Mouse (Mus musculus): ENCODE measurements at regions not wholly inside any gene's neighbourhood (a gene's known extent, or its start where the extent isn't known, plus 50 kb on each side); places are given as distances from the start of the nearest gene placed in this dataset.

- TF ChIP-seq CTCF (IDR thresholded peaks at IDR 0.05; ENCODE audit: low read depth, low read length), result no peak
- TF ChIP-seq GATA1 (IDR thresholded peaks at IDR 0.05; ENCODE audit: borderline replicate concordance, low read length), result no peak
- no peak for TF ChIP-seq POLR2AphosphoS5 (IDR thresholded peaks at IDR 0.05; ENCODE audit: insufficient replicate concordance, low read depth, low read length)
Measured at GRCm38 (mm10) chr9:67118880-67119644, 69.9 kb upstream of the Tpm1 start.

Measured in G1E (cell line).